Mouse (Mus musculus) ES-E14 (cell line): ENCODE data around the gene Slc38a10. TPM values are rescaled to one million over a fixed set of nuclear protein-coding genes. Genes with fewer than 3 reads are reported as not detected.

Experiments used
- DNase-seq: peaks from one replicate; pipeline ENCODE4 v3.0.0-alpha.2; 2013; ENCODE audit warnings: low read depth, low spot score
- H3K27ac ChIP-seq: 2 replicates; pipeline ENCODE4 v1.5.1; 2012; ENCODE audit warnings: low read depth, mild to moderate bottlenecking, low read length, moderate library complexity, mixed read lengths; ENCODE audit not compliant: poor library complexity, insufficient read depth, severe bottlenecking
- H3K36me3 ChIP-seq: 2 replicates; pipeline ENCODE4 v1.6.1; 2012; ENCODE audit warnings: mild to moderate bottlenecking, low read length, moderate library complexity, mixed read lengths; ENCODE audit not compliant: control insufficient read depth, poor library complexity, insufficient read depth, severe bottlenecking
- H3K4me1 ChIP-seq, 2 experiments: fragments of 150-350 bp in 1 of 2; sonication (generic) in 1 of 2; 2 replicates each; pipeline ENCODE4 v1.6.1; 2012; ENCODE audit warnings: low read length in 2 of 2, mild to moderate bottlenecking in 1 of 2, mixed read lengths in 1 of 2; ENCODE audit not compliant: control insufficient read depth in 2 of 2, insufficient read depth in 2 of 2, poor library complexity in 1 of 2
- H3K4me3 ChIP-seq, 2 experiments: fragments of 150-350 bp in 1 of 2; sonication (generic) in 1 of 2; 2 replicates each; pipeline ENCODE4 v1.5.1; 2012; ENCODE audit warnings: low read length in 2 of 2, low read depth in 1 of 2, mild to moderate bottlenecking in 1 of 2, mixed read lengths in 1 of 2; ENCODE audit not compliant: insufficient read depth in 1 of 2, poor library complexity in 1 of 2, severe bottlenecking in 1 of 2
- H3K9ac ChIP-seq: 2 replicates; pipeline ENCODE4 v1.6.1; 2012; ENCODE audit warnings: low read depth, mild to moderate bottlenecking, low read length, mixed read lengths; ENCODE audit not compliant: poor library complexity, insufficient read depth, severe bottlenecking
- H3K9me3 ChIP-seq: fragments of 150-350 bp; sonication (generic); 2 replicates; pipeline ENCODE4 v1.6.1; 2012; ENCODE audit warnings: low read depth, mild to moderate bottlenecking, low read length; ENCODE audit not compliant: control insufficient read depth, insufficient read depth
- CHD2 ChIP-seq: IDR thresholded peaks from 2 replicates; pipeline ENCODE4 v1.6.1; 2014; ENCODE audit warnings: mild to moderate bottlenecking, low read depth, low read length, inconsistent platforms
- HCFC1 ChIP-seq: IDR thresholded peaks from 2 replicates; pipeline ENCODE4 v1.6.1; 2012; ENCODE audit warnings: low read length, inconsistent platforms, borderline replicate concordance; ENCODE audit not compliant: insufficient read depth
- MAFK ChIP-seq: IDR thresholded peaks from 2 replicates; pipeline ENCODE4 v1.6.1; 2014; ENCODE audit warnings: mild to moderate bottlenecking, low read depth, low read length, inconsistent platforms; ENCODE audit not compliant: insufficient read depth
- ZC3H11A ChIP-seq: IDR thresholded peaks from 2 replicates; pipeline ENCODE4 v1.6.1; 2012; ENCODE audit warnings: low read depth, mild to moderate bottlenecking, inconsistent platforms, low read length, borderline replicate concordance
- ZNF384 ChIP-seq: IDR thresholded peaks from 2 replicates; pipeline ENCODE4 v1.6.1; 2012; ENCODE audit warnings: low read depth, low read length, inconsistent platforms
- in situ Hi-C, 2 experiments: fragments of 600-800 bp; cut with MboI; formaldehyde crosslinking; loops; one replicate each; pipeline ENCODE4 v1.15.1; 2025; ENCODE audit warnings: low sequenced_read_pairs in 2 of 2, inconsistent platforms in 1 of 2; ENCODE audit not compliant: unreplicated experiment in 2 of 2
- total RNA-seq: library from RNA; depleted of rRNA; stranded (reverse); fragments of 300-350 nt; gene quantifications from 2 replicates; pipeline ENCODE4 v1.2.3, GENCODE M21; 2012

Gene Slc38a10
- total RNA-seq, 1 experiment = 146 TPM

- H3K9me3 ChIP-seq = no peaks in the 10 kb centered on the region
- no peak overlapping the region for H3K4me3 ChIP-seq
- no peak overlapping the region for H3K27ac ChIP-seq
- H3K4me1 ChIP-seq = peaks cover 1 to 13% of the 10 kb centered on the region in 2 experiments; a peak in 2 of 4 replicates
- DNase-seq = no peak
- peaks cover 4% of the 10 kb centered on the region; the same call in 1 of the 2 replicates for H3K36me3 ChIP-seq
- TF ChIP-seq CHD2 = no peak
- no peak for TF ChIP-seq ZNF384
- no peak overlapping the region for H3K9ac ChIP-seq
- in situ Hi-C loops = no loop called here
Observed at GRCm38 (mm10) chr11:120140255-120140654, 10.9 kb downstream of the Slc38a10 start.

GRCm38 (mm10) chr11:120139309-120139731, 11.8 kb downstream of the Slc38a10 start:
- Histone ChIP-seq H3K4me1 (peaks cover 1 to 13% of the 10 kb centered on the region in 2 experiments; a peak in 2 of 4 replicates), H3K4me3 (no peak overlapping the region), H3K27ac (no peak overlapping the region), H3K9ac (no peak overlapping the region), H3K36me3 (peaks cover 11% of the 10 kb centered on the region), H3K9me3 (no peaks in the 10 kb centered on the region)
- TF ChIP-seq CHD2 = no peak
- no peak for TF ChIP-seq MAFK
- no peak for TF ChIP-seq ZC3H11A
- no peak for TF ChIP-seq HCFC1
- TF ChIP-seq ZNF384 = no peak
- in situ Hi-C loops = no loop called here
- DNase-seq = no peak

GRCm38 (mm10) chr11:120137625-120138004, 13.5 kb downstream of the Slc38a10 start:
- in situ Hi-C loops = no loop called here
- Histone ChIP-seq H3K4me1 (peaks cover 1 to 13% of the 10 kb centered on the region in 2 experiments; a peak in 2 of 4 replicates), H3K9ac (no peak overlapping the region), H3K4me3 (no peak overlapping the region), H3K27ac (no peak overlapping the region), H3K36me3 (peaks cover 13% of the 10 kb centered on the region), H3K9me3 (no peaks in the 10 kb centered on the region)
- no peak for DNase-seq
- TF ChIP-seq HCFC1 = no peak
- TF ChIP-seq ZNF384 = no peak
- TF ChIP-seq MAFK = no peak
- TF ChIP-seq CHD2 = no peak
- TF ChIP-seq ZC3H11A = no peak

GRCm38 (mm10) chr11:120136796-120137624, 14.1 kb downstream of the Slc38a10 start:
- Histone ChIP-seq H3K9ac (no peak overlapping the region), H3K36me3 (peaks cover 18% of the 10 kb centered on the region), H3K27ac (no peak overlapping the region), H3K4me1 (peaks cover 1 to 13% of the 10 kb centered on the region in 2 experiments; a peak in 2 of 4 replicates), H3K9me3 (no peaks in the 10 kb centered on the region), H3K4me3 (no peak overlapping the region)
- no peak for DNase-seq
- in situ Hi-C loops = no loop called here
- no peak for TF ChIP-seq ZC3H11A

GRCm38 (mm10) chr11:120136195-120136594, 15.0 kb downstream of the Slc38a10 start:
- no peak overlapping the region for H3K9ac ChIP-seq
- H3K27ac ChIP-seq = no peak overlapping the region
- DNase-seq = no peak
- TF ChIP-seq ZNF384 (no peak), ZC3H11A (no peak), MAFK (no peak), CHD2 (no peak), HCFC1 (no peak)
- H3K4me3 ChIP-seq = no peak overlapping the region
- H3K36me3 ChIP-seq = peaks cover 18% of the 10 kb centered on the region
- in situ Hi-C loops = no loop called here
- H3K4me1 ChIP-seq = peaks cover 1 to 13% of the 10 kb centered on the region in 2 experiments; a peak in 2 of 4 replicates
- H3K9me3 ChIP-seq = no peaks in the 10 kb centered on the region
